Mouse (Mus musculus) hindbrain, embryonic 11.5 days (tissue): ENCODE results near the gene Gm20388. TPM values are rescaled to one million over a fixed set of nuclear protein-coding genes. Genes with fewer than 3 reads are reported as not detected.
A peak's percentile ranks its signal among the peaks of the same experiment; 100 is the strongest.

Experiments
- ATAC-seq: fragments of 200-750 bp; cut with Nextera tagmentation; 2 replicates; pipeline ENCODE4 v1.8.0; 2017; ENCODE audit warnings: mild to moderate bottlenecking, moderate TSS enrichment, moderate library complexity; ENCODE audit not compliant: low FRiP score
- DNase-seq: peaks from one replicate; pipeline ENCODE4 v3.0.0-alpha.2; 2015; ENCODE audit warnings: low spot score
- H3K27ac ChIP-seq: fragments of 300-500 bp; sonication (generic); 2 replicates; pipeline ENCODE4 v1.5.1; 2014; ENCODE audit warnings: mild to moderate bottlenecking, low read depth, low read length
- H3K27me3 ChIP-seq: fragments of 300-500 bp; sonication (generic); 2 replicates; pipeline ENCODE4 v1.6.1; 2014; ENCODE audit warnings: mild to moderate bottlenecking, low read length, moderate library complexity, mixed read lengths; ENCODE audit not compliant: control insufficient read depth, insufficient read depth
- H3K36me3 ChIP-seq: fragments of 300-500 bp; sonication (generic); 2 replicates; pipeline ENCODE4 v1.6.1; 2014; ENCODE audit warnings: mild to moderate bottlenecking, low read length, moderate library complexity, mixed read lengths; ENCODE audit not compliant: control insufficient read depth, insufficient read depth
- H3K4me1 ChIP-seq: fragments of 300-500 bp; sonication (generic); replicated peaks from 2 replicates; pipeline ENCODE4 v1.6.1; 2014; ENCODE audit warnings: low read length, mixed read lengths; ENCODE audit not compliant: control insufficient read depth, insufficient read depth
- H3K4me2 ChIP-seq: fragments of 300-500 bp; sonication (generic); replicated peaks from 2 replicates; pipeline ENCODE4 v1.6.1; 2014; ENCODE audit warnings: mild to moderate bottlenecking, low read depth, low read length
- H3K4me3 ChIP-seq: fragments of 300-500 bp; sonication (generic); 2 replicates; pipeline ENCODE4 v1.5.1; 2014; ENCODE audit warnings: low read depth, low read length
- H3K9ac ChIP-seq: fragments of 300-500 bp; sonication (generic); 2 replicates; pipeline ENCODE4 v1.6.1; 2014; ENCODE audit warnings: low read depth, low read length
- H3K9me3 ChIP-seq: fragments of 300-500 bp; sonication (generic); 2 replicates; pipeline ENCODE4 v1.6.1; 2016; ENCODE audit warnings: low read length; ENCODE audit not compliant: control insufficient read depth
- WGBS: fragments of 180-500 bp; shearing (Covaris S2); extraction: QIAGEN DNeasy Blood & Tissue Kit; methylation state at CpG from one replicate; pipeline ENCODE4 v1.1.7; 2014; 5-methylcytosine and 5-hydroxymethylcytosine counted together
- polyA plus RNA-seq: library from polyadenylated mRNA; unstranded; fragments of >200 nt; fragmentation: Nextera tagmentation; extraction: Ambion mirVana; gene quantifications from 2 replicates; pipeline ENCODE4 v1.2.1, GENCODE M21; 2014

The Gm20388 gene
- polyA plus RNA-seq, 1 experiment from 2014 or later = 11.8 TPM

DNA sequence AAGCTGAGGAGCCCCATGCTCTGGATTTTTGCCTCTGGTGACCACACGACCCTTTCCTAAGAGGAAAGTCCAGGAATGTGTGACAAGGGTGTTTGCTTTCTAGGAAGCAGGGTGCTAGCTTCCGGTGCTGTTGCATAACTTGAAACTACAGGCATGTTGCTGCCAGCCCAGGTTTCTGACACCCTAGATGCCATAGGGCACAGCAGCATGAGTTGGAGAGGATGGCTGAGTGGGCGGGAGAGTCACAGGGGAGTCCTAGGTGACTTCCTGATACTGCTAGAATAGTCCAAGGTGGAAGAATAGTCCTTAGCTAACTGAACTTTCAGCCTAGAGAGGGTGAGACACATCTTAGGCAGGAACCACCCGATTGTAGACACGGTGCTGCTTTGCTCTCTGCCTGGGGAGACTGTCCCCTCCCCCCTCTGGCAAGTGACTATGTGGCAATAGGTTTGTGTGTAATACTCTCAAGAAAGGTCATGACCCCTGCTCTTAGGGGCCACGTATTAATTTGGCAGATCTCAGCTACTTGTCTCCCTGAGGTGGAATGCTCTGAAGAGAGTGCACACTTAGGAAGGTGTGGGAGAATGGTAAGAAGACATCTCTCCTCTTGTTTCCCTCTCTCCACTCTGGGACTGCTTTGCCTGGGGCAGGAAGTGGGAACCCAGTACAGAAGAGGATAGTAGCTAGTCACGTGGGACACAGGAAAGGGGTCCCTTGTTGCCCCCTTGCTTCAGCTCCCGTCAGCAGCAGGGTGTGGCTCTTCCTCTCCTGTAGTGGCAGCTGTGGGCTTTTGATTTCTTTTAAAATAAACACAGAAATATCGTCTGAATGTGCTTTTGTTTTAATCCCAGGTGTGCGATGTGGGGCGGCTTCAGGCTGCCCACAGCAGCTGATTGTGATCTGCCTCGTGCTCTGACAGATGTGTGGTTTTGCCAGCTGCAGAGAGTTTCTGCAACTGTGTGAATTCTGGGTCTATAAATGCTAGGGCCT is 2553.3 kb downstream of the Gm20388 start:
- no peak overlapping the region for H3K4me2 ChIP-seq
- H3K27ac ChIP-seq = no peak overlapping the region
- no peak for DNase-seq
- H3K27me3 ChIP-seq = peaks cover 28% of the 10 kb centered on the region
- H3K4me3 ChIP-seq = no peak overlapping the region
- H3K9me3 ChIP-seq = no peaks in the 10 kb centered on the region
- H3K9ac ChIP-seq = no peak overlapping the region
- 67% methylated on average over 12 of the region's 12 CpGs for WGBS
- no peak for ATAC-seq
- no peaks in the 10 kb centered on the region for H3K36me3 ChIP-seq
- peaks cover 9% of the 10 kb centered on the region; the same call in 1 of the 2 replicates for H3K4me1 ChIP-seq

DNA sequence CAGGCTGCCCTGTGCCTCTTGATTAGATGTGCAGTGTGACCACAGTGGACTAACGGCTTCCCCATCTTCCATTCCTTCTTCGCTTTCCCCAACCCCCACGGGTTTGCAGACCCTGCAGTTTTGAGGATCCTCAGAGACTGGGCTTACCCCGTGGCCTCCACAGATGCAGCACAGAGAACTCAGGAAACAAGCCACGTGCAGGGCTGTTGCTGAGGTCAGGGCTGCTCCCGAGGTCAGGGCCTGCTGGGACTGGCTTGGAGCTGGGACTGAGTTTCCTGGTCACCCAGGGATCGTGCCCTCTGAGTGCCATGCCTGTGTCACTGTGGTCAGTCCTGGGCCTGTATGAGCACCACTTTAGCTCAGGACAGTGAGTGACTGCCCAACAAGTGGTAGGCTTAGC is 2554.3 kb downstream of the Gm20388 start:
- Histone ChIP-seq H3K9me3 (no peaks in the 10 kb centered on the region), H3K36me3 (no peaks in the 10 kb centered on the region), H3K27me3 (peaks cover 18% of the 10 kb centered on the region), H3K27ac (no peak overlapping the region), H3K4me3 (no peak overlapping the region), H3K9ac (no peak overlapping the region), H3K4me2 (no peak overlapping the region), H3K4me1 (peaks cover 9% of the 10 kb centered on the region; the same call in 1 of the 2 replicates)
- WGBS = 60% methylated on average over 7 of the region's 7 CpGs
- DNase-seq = no peak
- no peak for ATAC-seq

DNA sequence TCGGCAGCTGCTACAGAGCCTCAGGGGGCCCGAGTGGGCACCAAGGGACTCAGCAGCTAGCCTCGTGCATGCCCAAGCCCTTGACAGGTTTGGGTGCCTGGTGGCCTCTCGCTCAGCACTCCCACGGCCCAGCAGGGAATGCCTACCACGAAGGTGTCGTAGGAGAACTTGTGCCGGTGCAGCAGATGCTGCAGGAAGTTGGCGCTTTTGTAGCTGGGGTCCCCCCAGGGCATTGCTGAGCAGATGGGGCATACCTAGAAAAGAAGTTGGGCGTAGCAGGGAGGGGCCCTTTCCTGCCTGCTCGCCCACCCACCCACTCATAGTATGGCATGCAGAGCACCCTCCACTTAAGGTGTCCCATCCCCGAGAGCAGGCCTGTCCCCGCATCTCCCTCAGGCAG is 2557.2 kb downstream of the Gm20388 start:
- Histone ChIP-seq H3K9ac (no peak overlapping the region), H3K27me3 (no peaks in the 10 kb centered on the region; the same call in 1 of the 2 replicates), H3K4me3 (no peak overlapping the region), H3K4me1 (no peaks in the 10 kb centered on the region), H3K36me3 (no peaks in the 10 kb centered on the region), H3K9me3 (no peaks in the 10 kb centered on the region), H3K27ac (no peak overlapping the region), H3K4me2 (no peak overlapping the region)
- WGBS = 86% methylated on average over 13 of the region's 13 CpGs
- DNase-seq = no peak
- no peak for ATAC-seq

DNA sequence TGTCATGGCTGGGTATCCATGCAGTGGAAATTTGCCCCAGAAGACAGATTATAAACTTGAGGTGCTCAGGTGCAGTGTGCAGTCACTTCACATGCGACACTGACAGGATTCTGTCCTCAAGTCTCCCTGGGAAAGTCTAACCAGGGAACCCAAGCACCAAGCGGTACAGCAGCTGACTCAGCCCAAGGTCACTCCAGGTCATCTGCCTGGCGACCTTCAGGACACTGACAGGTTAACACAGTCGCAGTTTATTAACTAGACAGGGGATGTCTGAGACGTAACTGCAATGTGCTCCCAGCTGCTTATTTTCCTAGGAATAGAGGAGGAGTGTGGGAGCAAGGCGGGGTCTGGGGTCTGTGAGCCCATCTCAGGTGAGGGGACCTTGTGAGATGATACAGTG is 2558.8 kb downstream of the Gm20388 start:
- WGBS = 83% methylated on average over 6 of the region's 6 CpGs
- Histone ChIP-seq H3K27me3 (no peaks in the 10 kb centered on the region), H3K4me1 (no peaks in the 10 kb centered on the region), H3K9me3 (no peaks in the 10 kb centered on the region), H3K27ac (no peak overlapping the region), H3K4me3 (no peak overlapping the region), H3K9ac (no peak overlapping the region), H3K36me3 (no peaks in the 10 kb centered on the region), H3K4me2 (no peak overlapping the region)
- no peak for DNase-seq
- no peak for ATAC-seq

DNA sequence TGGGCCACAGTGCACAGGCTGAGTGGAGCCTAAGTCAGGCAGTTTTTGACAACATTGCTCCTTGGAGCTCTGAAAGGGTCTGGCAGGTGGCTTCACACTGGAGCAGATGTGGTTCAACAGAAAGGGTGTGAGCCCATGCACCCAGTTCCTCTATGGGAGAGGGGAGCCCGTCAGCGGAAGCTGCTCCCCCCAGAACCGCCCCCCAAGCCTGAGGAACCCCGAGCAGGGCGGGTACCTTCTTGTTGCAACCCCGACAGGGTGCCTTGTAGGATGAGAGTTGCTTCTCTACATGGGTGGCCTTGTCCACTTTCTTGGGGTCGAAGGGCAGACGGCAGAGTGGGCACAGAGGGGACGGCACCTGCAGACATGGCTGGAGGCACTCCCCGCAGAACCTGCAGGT is 2559.3 kb downstream of the Gm20388 start:
- Histone ChIP-seq H3K27ac (no peak overlapping the region), H3K4me3 (no peak overlapping the region), H3K4me1 (peaks cover 2% of the 10 kb centered on the region; the same call in 1 of the 2 replicates), H3K9ac (no peak overlapping the region), H3K27me3 (no peaks in the 10 kb centered on the region), H3K4me2 (no peak overlapping the region), H3K9me3 (no peaks in the 10 kb centered on the region), H3K36me3 (no peaks in the 10 kb centered on the region)
- DNase-seq (no peak), ATAC-seq (no peak)
- 91% methylated on average over 10 of the region's 10 CpGs for WGBS

DNA sequence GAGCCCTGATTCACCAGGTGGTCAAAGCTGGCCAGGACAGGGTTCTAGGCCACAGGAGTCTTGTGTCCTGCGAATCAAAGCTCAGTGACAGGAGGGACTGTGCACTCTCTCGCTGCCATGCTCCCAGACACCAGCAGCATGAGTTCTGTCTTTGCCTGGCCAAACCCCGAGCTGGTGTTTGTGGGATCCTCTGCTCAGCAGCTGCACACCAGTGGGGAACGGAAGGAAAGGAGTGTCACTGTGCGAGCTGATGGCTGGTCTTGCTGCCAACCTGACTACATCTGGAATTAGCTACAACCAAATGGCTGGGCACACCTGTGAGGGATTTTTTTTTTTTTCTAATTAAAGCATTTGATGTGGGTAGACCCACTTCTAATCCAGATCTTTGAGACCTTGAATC is 2560.1 kb downstream of the Gm20388 start:
- no peaks in the 10 kb centered on the region for H3K9me3 ChIP-seq
- no peaks in the 10 kb centered on the region for H3K36me3 ChIP-seq
- DNase-seq (no peak), ATAC-seq (no peak)
- no peak overlapping the region for H3K9ac ChIP-seq
- H3K27me3 ChIP-seq = no peaks in the 10 kb centered on the region
- no peak overlapping the region for H3K27ac ChIP-seq
- no peak overlapping the region for H3K4me2 ChIP-seq
- 81% methylated on average over 5 of the region's 5 CpGs for WGBS
- peaks cover 4% of the 10 kb centered on the region; the same call in 1 of the 2 replicates for H3K4me1 ChIP-seq
- H3K4me3 ChIP-seq = no peak overlapping the region

DNA sequence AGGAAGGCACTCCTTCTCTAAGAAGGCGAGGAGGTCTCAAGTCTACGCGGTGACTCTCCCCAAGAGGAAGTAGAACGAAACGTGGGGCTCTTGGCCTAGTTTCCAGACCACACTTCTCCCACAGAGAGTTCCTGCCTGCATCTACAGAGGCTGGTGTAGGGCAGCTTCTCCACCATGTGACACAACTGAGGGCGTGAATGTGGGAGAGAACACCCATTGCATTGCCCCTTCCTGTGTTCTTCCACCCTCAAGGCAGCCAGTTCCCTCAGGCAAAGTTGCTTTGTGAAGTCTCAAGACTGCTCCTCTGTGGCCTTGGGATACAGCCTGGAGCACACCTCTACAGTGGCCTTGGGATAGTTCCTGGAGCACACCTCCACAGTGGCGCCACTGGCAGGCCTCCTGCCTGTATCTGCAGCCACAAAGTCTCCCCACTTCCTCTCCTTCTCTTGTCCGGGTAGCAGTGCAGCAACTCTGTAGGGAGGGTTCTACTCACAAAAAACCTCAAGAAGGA is 2563.3 kb downstream of the Gm20388 start:
- Histone ChIP-seq H3K4me2 (no peak overlapping the region), H3K4me3 (no peak overlapping the region), H3K36me3 (no peaks in the 10 kb centered on the region), H3K9me3 (no peaks in the 10 kb centered on the region), H3K9ac (no peak overlapping the region), H3K27me3 (no peaks in the 10 kb centered on the region), H3K27ac (no peak overlapping the region), H3K4me1 (peaks cover 8% of the 10 kb centered on the region; the same call in 1 of the 2 replicates)
- DNase-seq = no peak
- no peak for ATAC-seq
- WGBS = 90% methylated on average over 8 of the region's 8 CpGs

DNA sequence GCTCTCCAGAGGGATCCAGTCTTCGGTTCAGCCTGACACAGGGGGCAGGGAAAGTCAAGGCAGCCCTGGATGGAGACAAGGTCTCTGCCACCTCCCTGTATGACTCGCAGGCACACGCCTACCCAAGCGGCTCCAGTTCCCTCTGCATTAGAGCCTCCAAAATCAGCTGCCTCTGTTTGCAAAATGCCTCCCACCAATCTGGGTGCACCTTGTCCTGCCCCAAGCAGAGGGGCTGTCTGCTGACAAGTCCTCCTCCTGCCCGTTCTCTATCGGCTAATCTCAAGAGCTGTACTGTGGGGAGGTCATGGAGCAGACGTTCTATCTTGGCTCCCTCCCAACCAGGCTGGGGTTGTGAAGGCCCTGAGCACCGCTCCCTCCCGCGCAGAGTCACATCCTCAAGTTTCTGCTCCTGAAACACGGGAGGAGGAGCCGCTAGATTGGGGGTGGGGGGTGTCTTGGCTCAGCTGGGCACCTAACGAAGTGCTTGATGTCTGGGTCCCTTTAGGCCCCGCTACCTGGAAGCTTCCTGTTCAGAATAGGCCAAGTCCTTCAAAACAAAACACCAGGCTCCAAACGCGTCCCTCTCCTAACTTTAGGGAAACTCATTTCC is 2564.4 kb downstream of the Gm20388 start:
- Histone ChIP-seq H3K4me2 (peak overlapping the region; percentile 85), H3K9me3 (no peaks in the 10 kb centered on the region), H3K27me3 (no peaks in the 10 kb centered on the region), H3K4me1 (peaks cover 8% of the 10 kb centered on the region; the same call in 1 of the 2 replicates), H3K36me3 (0 out of 2 replicates have a peak, but pooled peaks cover 2% of the 10 kb centered on the region), H3K4me3 (peak overlapping the region; percentile 98), H3K9ac (peak overlapping the region; percentile 94), H3K27ac (no peak overlapping the region)
- DNase-seq = no peak
- 16% methylated on average over 16 of the region's 16 CpGs for WGBS
- ATAC-seq = no peak
